Mouse (Mus musculus): ENCODE results near the gene Ankrd34b.

GRCm38 (mm10) chr13:92440286-92440685, 14.6 kb downstream of the Ankrd34b start:
- TF ChIP-seq CTCF (IDR thresholded peaks at IDR 0.05; ENCODE audit: low read depth) = no peak
- no peak for TF ChIP-seq EP300 (IDR thresholded peaks at IDR 0.05; ENCODE audit: low read depth)

Data from liver, postnatal 0 days (tissue).